Mouse (Mus musculus) hematopoietic stem cell, adult 5-6 weeks (primary cell): ENCODE measurements around the gene Dock3. TPM values are rescaled to one million over a fixed set of nuclear protein-coding genes. Genes with fewer than 3 reads are reported as not detected.
A peak's percentile ranks its signal among the peaks of the same experiment; 100 is the strongest.
"Not testable (repeated sequence)": the region's sequence is repeated elsewhere in the genome, so short reads cannot be mapped to it uniquely, and the experiment has no call there.

Experiments used
- ATAC-seq, 2 experiments: fragments of 125-278 bp in 1 of 2; replicated peaks in 1 of 2; 2 replicates each; pipeline ENCODE4 v1.8.0; 2016 to 2017; ENCODE audit warnings: inconsistent platforms in 2 of 2, mild to moderate bottlenecking in 2 of 2, moderate number of reproducible peaks in 2 of 2, low read depth in 1 of 2, moderate TSS enrichment in 1 of 2; ENCODE audit not compliant: low FRiP score in 2 of 2, poor library complexity in 2 of 2, severe bottlenecking in 2 of 2, insufficient read depth in 1 of 2, low TSS enrichment in 1 of 2
- total RNA-seq: library from RNA; stranded (forward); fragments of 172-1452, 232-1000 nt; gene quantifications from 2 replicates; pipeline ENCODE4 v1.2.3, GENCODE M21; 2017

Gene Dock3
- total RNA-seq, 1 experiment from 2014 or later, result 2.6 TPM

DNA sequence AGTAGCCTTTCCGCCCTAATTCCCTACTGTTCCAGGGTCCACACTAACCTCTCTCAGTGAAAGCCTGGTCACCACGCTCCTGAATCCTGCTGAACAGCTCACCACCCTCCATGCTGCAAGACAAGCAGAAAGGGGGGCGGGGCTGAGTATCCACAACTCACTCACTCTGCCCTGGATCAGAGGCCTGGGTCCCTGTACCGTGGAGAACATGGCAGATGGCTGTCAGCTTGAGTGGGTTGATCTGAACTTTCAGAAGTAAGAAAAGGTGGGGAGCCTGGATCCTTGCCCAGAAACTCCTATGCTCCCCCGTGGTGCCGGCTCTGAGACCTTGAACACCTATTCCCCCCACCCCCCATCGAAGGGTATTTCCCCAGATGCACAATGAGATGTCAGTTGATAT lies 30.7 kb upstream of the Dock3 start:
- ATAC-seq, result no peak

DNA sequence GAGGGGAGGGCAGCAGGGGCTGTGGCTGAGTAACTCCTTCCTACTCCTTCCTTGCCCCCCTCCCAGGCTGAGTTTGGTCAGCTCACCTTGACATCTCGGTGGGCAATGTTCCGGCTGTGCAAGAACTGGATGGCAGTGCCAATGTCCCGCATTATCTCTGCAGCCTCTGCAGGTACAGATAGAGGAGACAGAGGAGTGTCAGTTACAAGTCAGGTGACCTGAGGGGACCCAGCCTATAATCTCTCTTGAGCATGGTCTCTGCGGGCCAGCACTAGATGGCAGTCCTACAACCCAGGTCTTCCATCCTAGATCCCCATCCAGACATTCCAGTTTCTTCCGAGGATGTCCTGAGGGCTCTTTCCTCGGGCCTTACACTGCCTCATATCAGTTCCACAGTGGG lies 30.1 kb upstream of the Dock3 start:
- ATAC-seq, result no peak

DNA sequence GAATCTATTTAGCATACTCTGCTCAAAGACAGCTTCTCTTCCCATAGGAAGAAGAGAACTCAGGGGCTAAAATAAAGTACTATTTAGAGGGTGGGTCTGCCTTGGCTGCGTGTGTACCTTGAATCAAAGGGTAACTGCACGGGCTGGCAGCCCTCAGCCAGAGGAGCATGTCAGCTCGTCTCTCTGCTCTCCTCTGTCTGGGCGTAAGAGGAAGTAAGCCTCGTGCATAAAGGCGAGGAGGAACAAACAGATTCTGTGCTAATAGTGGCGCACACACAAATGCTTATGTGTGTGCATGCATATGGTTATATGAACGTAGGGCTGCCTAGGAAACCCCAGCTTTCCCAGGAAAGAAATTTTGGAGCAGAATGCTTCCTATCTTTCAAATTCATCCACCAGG lies 29.1 kb upstream of the Dock3 start:
- ATAC-seq, result peak; percentile 64 to 85

DNA sequence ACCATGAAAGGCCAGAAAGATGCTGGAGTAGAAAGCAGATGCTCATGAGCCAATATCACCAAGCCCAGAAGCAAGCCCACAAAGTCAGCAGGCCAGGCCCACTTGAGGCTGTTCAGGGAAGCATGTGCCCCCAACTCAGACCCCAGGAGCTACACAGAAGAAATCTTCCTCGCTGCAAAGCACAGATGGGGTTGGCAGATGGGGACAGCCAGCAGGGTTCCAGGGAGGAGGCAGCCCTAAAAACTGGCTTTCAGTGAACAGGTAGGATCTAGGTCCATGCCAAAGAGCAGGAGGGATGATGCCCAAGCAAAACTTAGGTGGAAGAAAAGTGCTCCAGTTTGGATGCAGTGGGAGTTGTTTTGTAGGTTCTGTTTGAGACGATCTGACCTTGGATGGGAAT lies 28.7 kb upstream of the Dock3 start:
- ATAC-seq, result no peak

DNA sequence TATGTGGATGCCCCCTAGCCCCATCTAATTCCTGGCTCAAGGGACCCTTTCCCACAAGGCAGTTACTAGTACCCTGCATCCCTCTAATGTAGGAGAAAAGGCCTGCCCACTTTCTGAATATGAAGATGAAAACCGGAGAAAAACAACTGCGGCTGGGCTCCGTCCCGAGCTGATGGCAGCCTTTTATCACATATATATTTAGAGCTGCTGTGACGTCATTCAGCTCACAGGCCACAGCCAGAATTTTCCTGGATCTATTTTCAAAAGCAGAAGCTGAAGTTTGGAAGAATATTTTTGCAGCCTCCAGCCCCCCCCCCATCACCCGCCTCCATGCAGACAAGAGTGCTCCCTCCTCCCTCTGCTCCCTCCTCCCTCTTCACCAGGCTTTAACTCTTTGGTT lies 27.9 kb upstream of the Dock3 start:
- no peak for ATAC-seq

DNA sequence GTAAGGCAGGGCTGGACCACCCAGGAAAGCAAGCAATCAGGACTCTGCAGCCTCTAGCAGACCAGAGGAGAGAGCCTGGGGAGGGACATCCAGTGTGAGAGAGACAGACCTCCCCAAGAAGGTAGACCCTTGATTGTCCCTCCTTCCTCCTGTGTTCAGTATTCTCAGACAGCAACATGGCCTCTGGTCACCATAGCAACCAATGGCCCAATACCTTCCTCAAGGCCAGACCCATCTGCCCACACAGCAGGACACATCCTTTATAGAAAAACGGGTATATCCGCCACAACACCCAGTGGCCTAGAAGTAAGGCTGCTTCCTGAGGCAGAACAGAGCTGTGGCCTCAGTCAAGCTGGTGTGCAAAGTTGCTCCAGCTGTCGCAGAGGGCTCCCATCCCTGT lies 23.9 kb upstream of the Dock3 start:
- no peak for ATAC-seq

DNA sequence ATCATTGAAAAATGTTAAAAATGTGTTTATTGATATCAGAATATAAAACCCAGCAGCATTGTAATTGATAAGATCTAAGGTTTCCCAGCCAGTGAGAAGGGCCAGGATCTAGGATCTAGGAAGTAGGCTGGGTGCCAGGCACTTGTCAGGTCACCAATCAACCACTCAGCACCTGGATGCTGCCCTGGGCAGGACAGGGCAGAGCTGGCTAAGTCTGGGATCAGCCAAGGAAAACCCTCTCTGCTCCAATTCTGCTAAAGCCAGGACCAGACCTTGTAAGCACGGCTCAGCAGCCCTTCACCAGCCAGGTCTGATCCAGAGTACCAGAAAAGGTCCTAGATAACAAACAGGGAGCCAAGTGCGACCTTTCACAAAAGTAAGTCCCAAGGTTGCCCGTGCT lies 23.2 kb upstream of the Dock3 start:
- ATAC-seq, result no peak

DNA sequence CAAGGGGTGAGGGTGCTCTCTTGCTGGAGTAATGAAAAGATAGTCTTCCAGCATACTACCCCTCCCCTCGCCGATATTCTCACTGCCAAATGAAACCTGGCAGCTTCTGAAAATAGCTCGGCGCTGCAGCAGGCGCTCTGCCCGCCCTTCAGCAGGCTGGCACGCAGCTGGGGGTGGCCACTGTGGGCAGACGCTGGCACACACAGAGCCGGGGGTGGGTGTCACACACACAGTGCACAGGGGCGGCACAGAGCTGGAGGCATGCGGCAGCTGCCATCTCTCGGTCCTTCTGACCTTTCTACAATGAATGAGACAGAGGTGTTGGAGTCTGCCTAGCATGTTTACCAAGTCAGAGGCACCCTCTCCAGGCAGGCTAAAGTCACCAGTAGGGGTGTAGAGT lies 22.8 kb upstream of the Dock3 start:
- no peak for ATAC-seq

DNA sequence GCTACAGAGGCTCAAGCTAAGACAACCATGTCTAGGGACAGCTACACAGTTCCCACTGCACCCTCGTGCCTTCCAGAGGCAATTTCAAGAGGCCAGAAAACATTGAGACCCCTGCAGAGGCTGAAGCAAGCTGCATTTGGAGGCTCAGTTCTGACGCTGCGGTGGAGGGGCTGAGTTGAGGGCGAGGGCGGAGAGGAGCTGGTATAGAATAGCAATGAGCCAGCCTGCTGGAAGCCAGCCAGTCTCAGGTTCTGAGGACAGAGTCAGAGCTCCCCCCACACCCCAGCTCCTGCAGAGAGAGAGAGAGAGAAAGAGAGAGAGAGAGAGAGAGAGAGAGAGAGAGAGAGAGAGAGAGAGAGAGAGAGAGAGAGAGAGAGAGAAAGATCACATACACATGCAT lies 20.5 kb upstream of the Dock3 start:
- ATAC-seq, result no peak

DNA sequence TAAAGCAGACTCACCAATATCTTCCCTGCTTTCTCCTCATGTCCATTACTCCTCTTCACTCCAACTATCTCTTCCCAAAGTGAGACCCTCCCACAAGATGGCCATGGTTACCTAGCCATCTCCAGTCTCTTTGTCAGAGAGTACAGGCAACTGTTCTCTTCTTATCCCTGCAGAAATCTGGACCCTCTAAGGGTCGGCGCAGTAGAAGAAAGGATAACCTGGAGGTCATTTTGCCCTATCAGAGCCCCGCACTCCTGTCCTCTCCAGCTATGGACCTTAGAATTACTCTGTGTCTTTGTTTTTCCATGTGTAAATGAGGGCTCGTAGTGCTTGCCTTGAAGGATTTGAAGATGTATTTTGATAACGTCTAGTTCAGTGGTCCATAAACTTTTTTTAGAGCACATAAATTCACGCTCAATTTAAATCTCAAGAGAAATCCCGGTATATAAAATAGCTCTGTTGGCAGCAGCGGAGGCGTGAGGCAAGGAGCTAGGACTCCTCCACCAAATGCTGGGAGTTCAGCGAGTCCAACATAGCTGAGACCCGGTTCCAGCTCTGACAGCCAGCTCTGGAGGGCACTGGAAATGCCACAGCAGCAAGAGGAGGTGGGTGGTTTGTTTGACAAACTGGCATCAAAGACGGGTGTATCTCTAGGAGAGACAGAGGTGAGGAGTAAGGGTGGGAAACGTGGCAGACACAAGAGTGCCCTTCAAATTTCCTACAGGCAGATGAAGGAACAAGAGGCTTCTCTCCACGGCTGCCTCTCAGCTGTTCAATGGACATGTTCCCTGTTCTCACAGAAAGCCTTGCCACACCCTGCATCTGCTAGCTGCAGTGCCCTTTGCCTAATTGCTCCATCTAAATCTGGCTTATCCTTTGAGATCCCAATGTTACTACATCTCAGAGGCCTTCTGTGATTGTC lies 19.0 kb upstream of the Dock3 start:
- ATAC-seq, result no peak

DNA sequence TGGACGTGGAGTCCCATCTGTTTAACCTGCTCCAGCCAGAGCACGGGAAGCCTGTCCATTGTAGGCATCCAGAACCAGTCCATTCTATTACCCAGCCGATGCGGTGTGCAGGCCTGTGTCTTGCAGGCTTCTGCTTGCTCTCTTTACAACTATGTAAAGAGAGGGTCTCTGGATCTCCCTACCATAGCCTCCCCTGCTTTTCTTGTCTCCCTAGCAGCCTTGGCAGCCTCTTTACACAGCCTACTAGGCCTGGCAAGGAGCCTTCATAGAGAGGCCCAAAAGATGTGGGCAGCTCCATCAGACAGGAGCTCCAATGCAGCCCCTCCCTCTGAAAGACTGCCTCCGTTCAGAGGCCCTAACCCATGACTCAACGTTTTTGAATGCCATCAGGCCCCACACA lies 17.4 kb upstream of the Dock3 start:
- no peak for ATAC-seq

DNA sequence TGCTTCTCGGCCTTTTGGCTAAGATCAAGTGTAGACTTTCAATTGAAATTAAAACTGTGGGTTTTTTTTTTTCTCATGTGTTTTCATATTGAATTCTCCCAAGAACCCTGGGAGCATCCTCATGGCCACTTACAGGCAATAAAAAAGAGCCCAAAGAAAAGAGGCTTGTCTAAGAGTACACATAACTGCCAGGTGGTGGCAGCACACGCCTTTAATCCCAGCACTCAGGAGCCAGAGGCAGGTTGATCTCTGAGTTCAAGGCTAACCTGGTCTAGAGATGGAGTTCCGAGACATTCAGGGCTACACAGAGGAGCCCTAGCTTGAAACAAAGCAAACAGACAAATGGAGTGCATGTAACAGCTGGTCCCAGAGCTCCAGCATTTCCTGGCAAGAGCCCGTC lies 14.5 kb upstream of the Dock3 start:
- peak; percentile 39 to 40; a peak in 1 of 4 replicates for ATAC-seq

DNA sequence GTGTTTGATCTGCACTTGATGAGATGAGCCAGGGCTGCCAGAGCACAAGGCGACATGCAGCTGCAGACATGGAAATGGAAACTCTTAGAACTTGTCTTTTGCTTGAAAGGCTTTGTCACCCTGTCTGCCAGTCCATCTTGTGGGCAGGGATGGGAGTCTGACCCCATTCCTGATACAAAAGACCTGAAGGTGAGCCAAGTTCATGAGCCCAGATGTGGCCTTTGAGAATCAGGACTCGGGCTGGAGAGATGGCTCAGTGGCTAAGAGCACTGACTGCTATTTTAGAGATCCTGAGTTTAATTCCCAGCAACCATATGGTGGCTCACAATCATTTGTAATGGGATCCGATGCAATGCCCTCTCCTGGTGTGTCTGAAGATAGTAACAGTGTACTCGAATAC lies 13.6 kb upstream of the Dock3 start:
- no peak for ATAC-seq

DNA sequence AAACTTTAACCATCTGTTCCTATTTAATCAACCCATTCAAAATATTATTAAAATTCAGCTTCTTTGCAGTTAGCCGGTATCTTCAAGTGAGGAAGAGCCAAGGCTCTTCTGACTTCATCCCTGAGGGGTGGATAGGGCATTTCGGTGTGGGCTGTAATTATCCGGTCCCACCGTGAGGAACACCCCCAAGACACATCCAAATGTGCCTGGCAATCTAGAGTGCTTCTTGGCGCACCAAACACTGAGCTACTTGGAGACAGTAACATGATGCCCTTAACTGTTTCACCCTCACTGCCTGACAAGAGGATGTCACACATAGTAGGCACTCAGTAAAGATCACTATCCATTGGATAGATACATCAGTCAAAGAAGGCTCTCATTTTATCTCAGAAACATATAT lies 4.4 kb upstream of the Dock3 start:
- ATAC-seq, result no peak

DNA sequence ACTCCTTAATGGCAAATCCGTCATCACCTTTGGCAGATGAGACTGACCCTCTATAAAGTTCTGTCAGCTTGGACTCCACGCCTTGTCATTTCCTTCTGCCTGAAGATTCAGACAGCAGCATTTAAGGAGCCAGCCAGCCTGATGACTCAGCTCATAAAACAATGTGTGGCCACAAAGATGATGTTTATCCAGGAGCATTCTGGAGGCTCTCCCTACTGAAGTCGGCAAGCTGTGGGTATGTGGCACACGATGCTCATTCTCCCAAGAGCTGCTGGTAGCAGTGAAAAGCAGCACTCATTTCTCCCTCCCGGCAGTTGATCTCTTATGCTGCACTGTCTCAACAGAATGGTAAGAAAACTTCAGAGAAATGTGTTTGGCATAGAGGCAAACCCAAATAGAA lies 3.6 kb upstream of the Dock3 start:
- ATAC-seq, result no peak

DNA sequence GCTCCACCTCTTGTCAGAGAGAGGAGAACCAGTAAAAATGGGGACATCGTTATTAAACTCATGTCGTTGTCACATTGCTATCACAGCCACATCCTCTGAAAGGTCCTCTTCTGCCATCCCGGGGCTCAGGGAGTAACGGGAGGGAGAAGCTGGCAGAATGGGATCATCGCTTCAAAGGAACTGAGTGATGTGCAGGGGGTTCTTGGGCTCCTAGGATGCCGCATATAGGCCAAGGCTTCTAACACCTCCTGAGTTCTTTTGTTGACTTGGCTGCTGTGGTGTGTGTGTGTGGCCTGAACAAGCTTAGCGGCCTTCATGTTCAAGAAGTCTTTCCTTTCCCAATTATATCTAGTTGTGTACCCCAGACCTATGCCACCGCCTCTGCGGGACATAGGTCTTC lies 431 bp upstream of the Dock3 start:
- no peak; a peak in 1 of 4 replicates for ATAC-seq

DNA sequence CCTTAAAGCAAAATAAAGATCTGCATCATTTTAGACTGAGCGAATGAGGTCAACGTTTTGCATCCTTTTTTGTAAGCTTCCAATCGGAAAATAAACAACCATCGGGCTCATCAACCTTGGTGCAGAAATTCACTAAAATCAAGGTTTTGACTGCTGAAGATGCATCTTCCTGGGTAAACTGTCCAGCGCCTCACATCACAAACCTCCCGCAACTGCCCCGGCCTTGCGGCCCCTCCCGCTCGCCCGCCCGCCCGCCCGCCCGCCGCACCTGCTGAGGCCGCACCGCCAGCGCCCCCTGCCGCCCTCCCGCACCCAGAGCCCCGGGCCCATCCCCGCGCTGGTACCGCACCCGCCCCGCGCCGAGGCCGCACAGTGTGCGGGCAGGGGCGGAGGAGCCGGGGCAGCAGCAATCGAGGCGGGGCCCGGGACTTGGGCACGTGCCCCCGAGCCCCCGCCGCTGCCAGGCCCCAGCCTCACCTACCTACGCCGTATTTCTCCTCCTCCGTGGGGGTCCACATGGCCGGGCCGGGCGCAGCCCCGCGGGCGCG lies 644 bp downstream of the Dock3 start:
- ATAC-seq, result no peak

DNA sequence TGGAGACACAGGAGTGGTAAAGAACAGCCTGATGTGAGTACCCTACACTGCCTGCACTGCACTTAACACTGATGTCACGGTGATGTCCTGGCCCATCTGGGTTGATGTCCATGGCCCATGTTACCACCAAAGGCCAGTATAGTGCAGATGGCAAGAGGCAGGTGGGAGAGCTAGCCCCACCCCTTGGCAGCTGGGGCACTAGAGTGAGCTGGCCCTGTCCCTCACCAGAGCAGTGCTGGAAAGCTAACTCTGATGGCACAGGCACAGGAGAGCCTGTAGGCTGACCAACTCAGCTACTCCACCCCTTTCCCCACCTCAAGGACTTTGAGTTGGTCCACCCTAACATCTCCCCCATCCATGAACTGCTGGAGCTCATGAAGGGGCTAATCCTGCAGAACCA lies 7.1 kb downstream of the Dock3 start:
- no peak for ATAC-seq

DNA sequence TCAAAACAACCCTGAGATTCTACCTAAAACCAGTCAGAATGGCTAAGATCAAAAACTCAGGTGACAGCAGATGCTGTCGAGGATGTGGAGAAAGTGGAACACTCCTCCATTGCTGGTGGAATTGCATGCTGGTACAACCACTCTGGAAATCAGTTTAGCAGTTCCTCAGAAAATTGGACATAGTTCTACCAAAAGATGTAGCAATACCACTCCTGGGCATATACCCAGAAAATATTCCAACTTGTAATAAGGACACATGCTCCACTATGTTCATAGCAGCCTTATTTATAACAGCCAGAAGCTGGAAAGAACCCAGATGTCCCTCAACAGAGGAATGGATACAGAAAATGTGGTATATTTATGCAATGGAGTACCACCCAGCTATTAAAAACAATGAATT lies 56.9 kb downstream of the Dock3 start:
- ATAC-seq, result not testable (repeated sequence)
